Mouse (Mus musculus): ENCODE data around the gene Cdh4. TPM values are rescaled to one million over a fixed set of nuclear protein-coding genes. Genes with fewer than 3 reads are reported as not detected.

Gene Cdh4
- total RNA-seq, 1 experiment, result 1.9 TPM

GRCm38 (mm10) chr2:179787797-179788196 is 345.6 kb downstream of the Cdh4 start:
- Histone ChIP-seq H3K9me3 (ENCODE audit: control insufficient read depth, insufficient read depth, low read depth, low read length) (no peaks in the 10 kb centered on the region), H3K9ac (ENCODE audit: insufficient read depth, low read depth, low read length, poor library complexity, severe bottlenecking) (no peak overlapping the region), H3K4me3 (ENCODE audit: insufficient read depth in 1 of 2, low read depth in 1 of 2, low read length in 2 of 2, poor library complexity in 1 of 2, severe bottlenecking in 1 of 2) (no peak overlapping the region), H3K27ac (ENCODE audit: insufficient read depth, low read depth, low read length, poor library complexity, severe bottlenecking) (no peak overlapping the region), H3K36me3 (ENCODE audit: control insufficient read depth, insufficient read depth, low read length, poor library complexity, severe bottlenecking) (no peaks in the 10 kb centered on the region), H3K4me1 (ENCODE audit: control insufficient read depth in 2 of 2, insufficient read depth in 2 of 2, low read length in 2 of 2, poor library complexity in 1 of 2) (peaks cover 2 to 3% of the 10 kb centered on the region in 2 experiments; a peak in 1 of 4 replicates)
- in situ Hi-C loops (cut with MboI; ENCODE audit: low sequenced_read_pairs in 2 of 2, unreplicated experiment in 2 of 2), result no loop called here
- DNase-seq (ENCODE audit: low read depth, low spot score), result no peak
- TF ChIP-seq CHD2 (IDR thresholded peaks at IDR 0.05; ENCODE audit: low read depth, low read length) (no peak), MAFK (IDR thresholded peaks at IDR 0.05; ENCODE audit: insufficient read depth, low read depth, low read length) (no peak), ZC3H11A (IDR thresholded peaks at IDR 0.05; ENCODE audit: borderline replicate concordance, low read depth, low read length) (no peak), ZNF384 (IDR thresholded peaks at IDR 0.05; ENCODE audit: low read depth, low read length) (no peak), HCFC1 (IDR thresholded peaks at IDR 0.05; ENCODE audit: borderline replicate concordance, insufficient read depth, low read length) (no peak)

- no peak overlapping the region for H3K27ac ChIP-seq (ENCODE audit: insufficient read depth, low read depth, low read length, poor library complexity, severe bottlenecking)
- H3K9ac ChIP-seq (ENCODE audit: insufficient read depth, low read depth, low read length, poor library complexity, severe bottlenecking), result no peak overlapping the region
- no peak for TF ChIP-seq CHD2 (IDR thresholded peaks at IDR 0.05; ENCODE audit: low read depth, low read length)
- TF ChIP-seq ZC3H11A (IDR thresholded peaks at IDR 0.05; ENCODE audit: borderline replicate concordance, low read depth, low read length), result no peak
- TF ChIP-seq HCFC1 (IDR thresholded peaks at IDR 0.05; ENCODE audit: borderline replicate concordance, insufficient read depth, low read length), result no peak
- TF ChIP-seq ZNF384 (IDR thresholded peaks at IDR 0.05; ENCODE audit: low read depth, low read length), result no peak
- TF ChIP-seq MAFK (IDR thresholded peaks at IDR 0.05; ENCODE audit: insufficient read depth, low read depth, low read length), result no peak
- H3K36me3 ChIP-seq (ENCODE audit: control insufficient read depth, insufficient read depth, low read length, poor library complexity, severe bottlenecking), result no peaks in the 10 kb centered on the region
- no peak overlapping the region for H3K4me3 ChIP-seq (ENCODE audit: insufficient read depth in 1 of 2, low read depth in 1 of 2, low read length in 2 of 2, poor library complexity in 1 of 2, severe bottlenecking in 1 of 2)
- no peaks in the 10 kb centered on the region for H3K9me3 ChIP-seq (ENCODE audit: control insufficient read depth, insufficient read depth, low read depth, low read length)
- in situ Hi-C loops (cut with MboI; ENCODE audit: low sequenced_read_pairs in 2 of 2, unreplicated experiment in 2 of 2), result no loop called here
- no peak for DNase-seq (ENCODE audit: low read depth, low spot score)
- H3K4me1 ChIP-seq (ENCODE audit: control insufficient read depth in 2 of 2, insufficient read depth in 2 of 2, low read length in 2 of 2, poor library complexity in 1 of 2), result peaks cover 2 to 6% of the 10 kb centered on the region in 2 experiments; a peak in 1 of 4 replicates
Measured at GRCm38 (mm10) chr2:179790684-179791083, 348.5 kb downstream of the Cdh4 start.

- TF ChIP-seq HCFC1 (IDR thresholded peaks at IDR 0.05; ENCODE audit: borderline replicate concordance, insufficient read depth, low read length), result no peak
- no peak for TF ChIP-seq MAFK (IDR thresholded peaks at IDR 0.05; ENCODE audit: insufficient read depth, low read depth, low read length)
- TF ChIP-seq ZNF384 (IDR thresholded peaks at IDR 0.05; ENCODE audit: low read depth, low read length), result no peak
- no peak for TF ChIP-seq CHD2 (IDR thresholded peaks at IDR 0.05; ENCODE audit: low read depth, low read length)
- TF ChIP-seq ZC3H11A (IDR thresholded peaks at IDR 0.05; ENCODE audit: borderline replicate concordance, low read depth, low read length), result no peak
- in situ Hi-C loops (cut with MboI; ENCODE audit: low sequenced_read_pairs in 2 of 2, unreplicated experiment in 2 of 2), result no loop called here
- no peak for DNase-seq (ENCODE audit: low read depth, low spot score)
Measured at GRCm38 (mm10) chr2:179792426-179793133, 350.3 kb downstream of the Cdh4 start.

GRCm38 (mm10) chr2:179794354-179794753 is 352.1 kb downstream of the Cdh4 start:
- Histone ChIP-seq H3K36me3 (ENCODE audit: control insufficient read depth, insufficient read depth, low read length, poor library complexity, severe bottlenecking) (no peaks in the 10 kb centered on the region), H3K9me3 (ENCODE audit: control insufficient read depth, insufficient read depth, low read depth, low read length) (no peaks in the 10 kb centered on the region), H3K9ac (ENCODE audit: insufficient read depth, low read depth, low read length, poor library complexity, severe bottlenecking) (no peak overlapping the region), H3K27ac (ENCODE audit: insufficient read depth, low read depth, low read length, poor library complexity, severe bottlenecking) (no peak overlapping the region), H3K4me3 (ENCODE audit: insufficient read depth in 1 of 2, low read depth in 1 of 2, low read length in 2 of 2, poor library complexity in 1 of 2, severe bottlenecking in 1 of 2) (no peak overlapping the region), H3K4me1 (ENCODE audit: control insufficient read depth in 2 of 2, insufficient read depth in 2 of 2, low read length in 2 of 2, poor library complexity in 1 of 2) (peaks cover 2 to 6% of the 10 kb centered on the region in 2 experiments; a peak in 1 of 4 replicates)
- TF ChIP-seq CHD2 (IDR thresholded peaks at IDR 0.05; ENCODE audit: low read depth, low read length), result no peak
- TF ChIP-seq ZNF384 (IDR thresholded peaks at IDR 0.05; ENCODE audit: low read depth, low read length), result no peak
- no peak for TF ChIP-seq MAFK (IDR thresholded peaks at IDR 0.05; ENCODE audit: insufficient read depth, low read depth, low read length)
- TF ChIP-seq ZC3H11A (IDR thresholded peaks at IDR 0.05; ENCODE audit: borderline replicate concordance, low read depth, low read length), result no peak
- TF ChIP-seq HCFC1 (IDR thresholded peaks at IDR 0.05; ENCODE audit: borderline replicate concordance, insufficient read depth, low read length), result no peak
- in situ Hi-C loops (cut with MboI; ENCODE audit: low sequenced_read_pairs in 2 of 2, unreplicated experiment in 2 of 2), result no loop called here
- no peak for DNase-seq (ENCODE audit: low read depth, low spot score)

More at GRCm38 (mm10) chr2:179792426-179793133, 350.3 kb downstream of the Cdh4 start:
- no peak overlapping the region for H3K27ac ChIP-seq (ENCODE audit: insufficient read depth, low read depth, low read length, poor library complexity, severe bottlenecking)
- no peak overlapping the region for H3K9ac ChIP-seq (ENCODE audit: insufficient read depth, low read depth, low read length, poor library complexity, severe bottlenecking)
- H3K4me1 ChIP-seq (ENCODE audit: control insufficient read depth in 2 of 2, insufficient read depth in 2 of 2, low read length in 2 of 2, poor library complexity in 1 of 2), result peaks cover 2 to 6% of the 10 kb centered on the region in 2 experiments; a peak in 1 of 4 replicates
- H3K9me3 ChIP-seq (ENCODE audit: control insufficient read depth, insufficient read depth, low read depth, low read length), result no peaks in the 10 kb centered on the region
- H3K36me3 ChIP-seq (ENCODE audit: control insufficient read depth, insufficient read depth, low read length, poor library complexity, severe bottlenecking), result no peaks in the 10 kb centered on the region
- no peak overlapping the region for H3K4me3 ChIP-seq (ENCODE audit: insufficient read depth in 1 of 2, low read depth in 1 of 2, low read length in 2 of 2, poor library complexity in 1 of 2, severe bottlenecking in 1 of 2)
